Mouse (Mus musculus) T-helper 2 cell (primary cell): Measurements from ENCODE around the gene Rnf186.
"Not testable (repeated sequence)": the region's sequence is repeated elsewhere in the genome, so short reads cannot be mapped to it uniquely, and the experiment has no call there.

ENCODE experiments used
- in situ Hi-C: fragments of 300-600 bp; cut with MboI, MseI; formaldehyde crosslinking; loops from one replicate; pipeline ENCODE4 v1.15.1; 2025; ENCODE audit warnings: high pct_unique_total_duplicates

Gene Rnf186

DNA sequence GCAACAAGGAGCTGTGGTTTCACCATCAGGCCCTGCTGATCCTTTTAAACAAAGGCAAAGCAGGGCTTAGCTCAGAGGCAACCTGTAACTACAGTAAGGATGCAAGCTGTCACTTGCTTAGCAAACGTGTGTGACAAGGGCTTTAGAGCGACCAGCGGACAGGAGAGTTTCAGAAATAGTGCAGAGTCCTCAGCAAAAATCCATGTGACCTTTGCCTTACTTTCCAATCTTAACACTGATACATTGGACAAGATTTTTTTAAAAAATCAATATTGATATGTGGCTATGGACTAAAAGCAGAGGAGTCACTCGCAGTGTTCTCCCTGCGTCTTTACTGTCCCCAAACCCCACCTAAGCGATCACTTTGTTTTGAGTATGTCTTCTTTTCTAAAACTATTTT, 4.5 kb downstream of the Rnf186 start:
- in situ Hi-C loops: no loop called here

DNA sequence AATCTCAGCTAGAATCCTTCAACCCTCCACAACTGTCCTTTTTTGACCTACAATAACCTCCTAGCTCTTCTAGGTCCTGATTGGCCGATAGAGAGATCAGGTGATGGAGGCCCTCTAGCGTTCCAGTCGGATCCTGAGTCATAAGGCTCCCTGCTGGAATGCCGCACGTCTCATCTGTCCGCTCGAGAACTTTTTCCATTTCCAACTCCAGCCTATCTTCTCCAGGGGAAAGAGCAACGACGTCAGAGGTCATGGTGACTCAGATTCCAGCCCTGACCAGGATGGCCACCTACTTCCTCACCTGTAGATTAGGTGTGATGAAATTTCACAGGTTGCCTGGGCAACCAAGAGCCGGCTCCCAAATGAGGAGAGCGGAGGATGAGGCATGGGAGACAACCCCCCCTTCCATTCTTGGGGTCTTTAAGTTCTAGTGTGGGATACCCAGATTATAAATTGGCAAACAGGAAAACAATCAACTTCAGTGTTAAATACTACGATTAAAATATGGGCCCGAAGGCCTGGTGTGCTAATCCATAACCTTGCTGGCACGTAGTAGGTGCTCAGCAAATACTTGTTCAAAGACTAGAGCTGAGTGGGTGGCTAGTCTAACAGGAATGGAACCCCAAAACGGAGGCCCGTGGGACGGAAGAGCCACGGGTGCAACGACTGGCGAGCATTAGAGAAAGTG, 5.4 kb downstream of the Rnf186 start:
- in situ Hi-C loops: no loop called here

DNA sequence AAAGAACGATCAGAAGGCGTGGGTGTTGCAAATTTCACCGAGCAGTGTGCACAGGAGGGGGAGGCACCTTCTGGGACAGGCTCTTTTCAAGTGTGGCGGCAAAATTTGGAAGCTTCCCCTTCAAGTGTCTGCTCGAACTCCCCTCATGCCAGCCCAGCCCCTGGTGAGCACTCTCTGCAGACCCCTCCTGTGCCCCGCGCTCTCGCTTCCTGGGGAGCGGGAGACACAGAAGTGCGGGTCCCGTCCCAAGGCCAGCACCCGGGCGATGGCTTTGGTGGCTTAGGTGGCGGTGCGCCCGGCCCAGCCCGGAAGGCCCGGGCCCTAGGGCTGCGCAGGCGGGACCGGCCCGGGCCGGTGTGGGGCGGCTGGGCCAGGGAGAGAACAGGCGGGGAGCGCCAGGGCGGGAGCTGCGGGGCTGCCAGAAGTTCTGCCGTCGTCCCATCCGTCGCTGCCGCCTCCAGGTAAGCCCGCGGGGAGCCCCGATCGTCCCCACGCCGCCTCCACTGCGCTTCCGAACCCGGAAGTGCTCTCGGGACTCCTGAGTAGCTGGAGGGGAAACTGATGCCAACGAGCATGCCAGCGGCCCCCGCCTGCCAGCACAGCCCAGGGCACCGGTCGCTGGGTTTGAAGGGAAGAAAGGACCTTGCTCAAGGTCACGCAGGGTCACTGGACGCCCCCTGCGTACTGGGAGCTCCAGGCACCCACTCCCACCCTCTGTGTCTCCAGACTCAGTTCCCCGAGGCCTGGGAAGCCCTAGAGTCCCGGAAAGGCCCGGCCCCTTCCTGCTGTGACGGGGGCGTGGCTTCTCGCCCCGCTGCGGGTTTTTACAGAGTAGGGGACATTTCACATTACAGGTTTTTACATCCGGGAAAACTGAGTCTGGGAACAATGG, 6.2 kb downstream of the Rnf186 start, which contains the start of gene Tmco4:
Tmco4 (plus strand) TSS at position 62 of the 892 bp plus-strand sequence.
- in situ Hi-C loops: no loop called here

DNA sequence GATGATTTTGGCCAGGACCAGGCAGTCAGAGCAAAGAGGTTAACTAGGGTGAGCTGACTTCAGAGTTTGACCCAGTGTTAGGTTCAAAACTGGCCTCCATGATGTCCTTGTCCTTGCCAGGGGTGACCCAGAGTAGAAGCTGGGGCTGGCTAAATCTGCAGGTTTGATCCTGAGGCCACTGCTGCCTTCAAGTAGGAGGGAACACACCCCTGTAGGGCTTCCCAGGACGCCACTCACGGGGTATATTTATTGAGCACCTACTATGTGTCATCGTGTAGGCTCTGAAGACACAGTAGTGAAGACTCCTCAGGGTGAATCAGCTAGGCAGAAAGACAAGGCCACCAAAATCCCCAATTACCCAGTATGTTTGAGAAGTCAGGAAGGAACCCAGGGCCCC, 6.8 kb downstream of the Rnf186 start:
- in situ Hi-C loops: no loop called here

DNA sequence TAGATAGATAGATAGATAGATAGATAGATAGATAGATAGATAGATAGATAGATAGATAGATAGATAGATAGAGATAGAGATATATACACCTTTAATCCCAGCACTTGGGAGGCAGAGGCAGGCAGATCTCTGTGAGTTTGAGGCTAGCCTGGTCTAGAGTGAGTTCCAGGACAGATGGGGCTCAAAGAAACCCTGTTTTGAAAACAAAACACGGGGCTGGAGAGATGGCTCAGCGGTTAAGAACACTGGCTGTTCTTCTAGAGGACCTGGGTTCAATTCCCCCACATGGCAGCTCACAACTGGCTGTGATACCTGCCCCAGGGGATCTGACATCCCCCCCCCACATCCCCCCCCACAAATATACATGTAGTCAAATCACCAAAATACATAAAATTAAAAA, 7.6 kb downstream of the Rnf186 start:
- in situ Hi-C loops: not testable (repeated sequence)

DNA sequence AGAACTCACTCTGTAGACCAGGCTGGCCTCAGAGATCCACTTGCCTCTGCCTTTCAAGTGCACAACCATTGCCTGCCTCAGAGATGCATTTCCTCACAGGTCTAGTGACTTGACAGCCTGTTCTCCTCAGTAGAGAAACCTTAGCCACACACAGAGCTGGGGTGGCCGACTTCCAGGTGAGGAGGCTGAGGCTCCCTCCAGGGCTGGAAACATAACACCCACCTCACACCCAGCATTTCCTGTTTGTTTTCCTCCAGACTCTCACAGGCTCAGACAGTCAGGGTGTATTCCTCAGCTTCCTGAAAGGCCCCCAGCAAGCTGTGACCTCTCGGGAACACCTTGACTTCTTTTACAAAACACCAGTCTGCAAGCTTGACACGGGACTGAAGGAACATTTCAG, 8.3 kb downstream of the Rnf186 start:
- in situ Hi-C loops: no loop called here

DNA sequence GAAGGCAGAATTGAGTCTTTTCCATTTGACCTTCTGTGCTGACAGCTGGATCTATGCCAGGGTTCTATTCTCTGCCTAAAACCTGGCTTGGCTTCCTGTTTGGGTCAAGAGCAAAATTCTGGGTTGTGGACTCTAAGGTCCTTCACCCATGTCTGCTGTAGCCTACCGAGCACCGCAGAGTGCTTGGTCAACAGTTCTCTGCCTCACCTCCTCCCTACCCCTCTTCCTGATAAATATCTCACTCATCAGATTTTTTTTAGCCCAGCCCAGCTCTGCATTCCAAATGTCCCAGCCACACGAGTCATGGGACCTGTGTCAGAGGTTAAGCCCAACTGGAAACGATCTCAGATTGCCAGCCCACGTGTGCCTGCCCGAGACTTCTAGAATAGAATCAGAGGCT, 9.1 kb downstream of the Rnf186 start:
- in situ Hi-C loops: no loop called here

DNA sequence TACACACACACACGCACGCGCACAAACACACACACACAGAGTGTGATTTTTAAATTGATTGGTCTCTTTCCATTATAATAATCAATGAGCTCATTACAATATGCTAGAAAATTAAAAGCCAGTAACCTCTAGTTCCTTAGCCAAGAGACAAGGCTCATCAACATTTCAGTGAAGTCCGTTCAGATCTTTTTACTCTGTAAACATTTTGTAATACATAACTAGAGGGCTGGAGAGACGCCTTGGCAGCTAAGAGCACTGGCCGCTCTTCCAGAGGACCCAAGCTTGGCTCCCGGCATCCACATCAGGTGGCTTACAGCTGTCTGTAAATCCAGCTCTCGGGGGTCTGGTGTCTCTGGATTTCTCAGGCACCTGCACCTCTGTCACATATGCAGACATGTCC, 13.1 kb downstream of the Rnf186 start:
- in situ Hi-C loops: no loop called here

DNA sequence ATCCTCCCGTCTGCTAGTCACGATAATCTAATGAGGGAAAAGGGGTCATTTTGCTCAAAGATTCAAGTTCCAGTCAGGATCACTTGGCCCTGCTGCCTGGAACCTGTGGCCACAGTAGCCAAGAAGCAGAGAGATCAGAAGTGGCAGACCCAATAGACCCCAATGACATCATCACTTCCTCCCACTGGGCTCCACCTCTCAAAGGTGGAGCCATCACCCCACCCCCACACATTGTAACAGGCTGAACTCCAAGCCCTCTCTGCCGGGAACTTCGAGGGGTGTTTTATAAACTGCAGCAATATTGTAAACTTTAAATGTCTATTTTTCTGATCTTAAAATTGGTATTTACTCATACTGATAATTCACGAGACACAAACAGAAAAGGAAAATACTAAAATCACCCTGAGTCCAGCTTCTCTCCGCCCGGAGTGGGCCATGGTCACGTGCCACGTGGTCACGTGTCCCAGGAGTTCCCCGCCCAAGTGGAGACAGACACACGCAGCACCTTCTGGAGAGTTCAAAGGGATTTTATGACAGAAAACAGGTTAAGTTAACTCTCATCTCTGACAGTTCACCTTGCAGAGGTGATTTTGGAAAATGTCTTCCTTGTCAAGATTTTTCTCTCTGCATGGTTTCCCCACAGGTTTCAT, 14.0 kb downstream of the Rnf186 start:
- in situ Hi-C loops: no loop called here

DNA sequence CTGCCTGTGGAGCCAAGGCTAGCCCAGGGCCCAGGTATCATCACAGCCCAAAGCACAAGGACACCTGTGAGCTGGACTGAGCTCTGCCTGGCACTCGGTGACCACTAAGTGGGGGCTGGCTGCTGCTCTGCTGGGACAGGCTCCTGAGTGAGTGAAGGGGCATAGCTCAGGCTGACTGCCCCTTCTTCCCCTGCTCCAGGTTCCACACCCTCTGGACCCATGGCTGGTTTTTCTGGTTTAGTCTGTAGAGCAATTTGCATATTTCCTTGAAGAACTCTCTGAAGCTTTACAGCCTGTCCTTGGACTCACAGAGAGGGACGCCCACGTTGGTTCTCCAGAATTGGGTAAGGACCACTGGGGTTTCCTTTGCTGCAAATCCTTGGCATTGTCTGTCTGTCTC, 16.5 kb downstream of the Rnf186 start:
- in situ Hi-C loops: no loop called here

DNA sequence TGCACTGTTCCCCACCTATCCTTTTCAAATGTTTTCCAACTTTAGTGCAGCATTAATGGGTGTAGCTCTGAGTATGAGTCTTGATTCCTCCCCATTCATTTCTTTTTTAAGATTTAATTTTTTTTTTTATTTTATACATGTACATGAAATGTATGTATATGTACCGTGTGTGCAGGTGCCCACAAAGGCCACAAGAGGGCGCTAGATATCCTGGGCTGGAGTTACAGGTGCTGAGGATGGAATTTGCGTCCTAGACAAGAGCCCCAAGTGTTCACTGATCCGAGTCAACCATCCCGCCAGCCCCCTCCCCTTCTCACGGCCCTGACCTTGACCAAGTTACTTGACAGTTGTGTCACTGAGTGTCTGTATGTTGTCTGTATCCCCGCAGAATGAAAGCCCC, 17.8 kb downstream of the Rnf186 start:
- in situ Hi-C loops: no loop called here

DNA sequence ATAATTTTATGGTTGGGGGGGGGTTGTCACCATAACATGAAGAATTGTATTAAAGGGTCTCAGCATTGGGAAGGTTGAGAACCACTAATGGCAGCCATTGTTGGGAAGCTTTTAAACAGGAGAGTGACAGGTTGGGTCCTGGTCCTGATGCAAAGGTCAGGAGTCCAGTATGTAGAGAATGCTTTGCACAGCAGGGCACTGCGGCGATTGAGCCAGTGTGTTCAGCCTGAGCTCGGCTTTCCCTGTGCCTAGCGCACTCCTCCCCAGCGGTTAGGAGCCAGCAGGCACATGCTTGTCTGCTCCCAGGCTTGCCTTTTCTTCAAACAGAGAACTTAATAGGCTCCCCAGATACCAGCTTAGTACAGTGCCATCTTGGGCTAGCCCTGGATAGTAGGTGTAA, 19.4 kb downstream of the Rnf186 start:
- in situ Hi-C loops: no loop called here

DNA sequence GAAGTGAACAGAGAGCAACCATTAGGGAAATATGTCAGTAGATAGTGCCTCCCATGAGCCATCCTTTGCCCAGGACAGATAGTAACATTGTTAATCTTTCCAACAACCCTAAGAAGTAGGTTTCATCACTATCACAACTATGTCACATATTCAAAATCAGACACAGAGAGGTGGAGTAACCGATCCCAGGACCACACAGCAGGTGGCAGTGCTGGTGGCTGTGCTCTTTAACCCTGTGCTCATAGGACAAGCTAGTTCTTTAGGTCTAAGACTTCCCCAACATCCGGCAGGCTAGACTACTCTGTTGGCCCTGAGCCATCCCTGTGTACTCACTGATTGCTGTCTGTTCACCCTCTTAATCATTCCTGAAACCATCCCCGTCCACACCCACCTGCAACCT, 27.5 kb downstream of the Rnf186 start:
- in situ Hi-C loops: no loop called here

DNA sequence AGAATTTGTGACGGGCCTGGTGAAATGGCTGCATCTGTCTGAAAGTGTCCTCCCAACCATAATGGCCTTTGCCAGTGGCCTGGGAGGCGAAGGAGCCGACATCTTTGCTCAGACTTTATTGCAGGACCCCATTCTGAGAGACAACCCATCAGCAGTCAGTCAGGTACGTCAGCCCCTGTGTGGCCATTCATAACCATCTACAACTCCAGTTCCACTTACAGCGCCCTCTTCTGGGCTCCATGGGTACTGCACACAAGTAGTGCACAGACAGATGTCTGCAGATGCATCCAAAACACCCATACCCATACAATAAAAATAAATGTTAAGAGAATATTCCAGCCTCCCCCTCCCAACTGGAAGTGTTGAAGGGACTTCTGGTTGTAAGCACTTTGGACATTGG, 29.5 kb downstream of the Rnf186 start:
- in situ Hi-C loops: no loop called here

DNA sequence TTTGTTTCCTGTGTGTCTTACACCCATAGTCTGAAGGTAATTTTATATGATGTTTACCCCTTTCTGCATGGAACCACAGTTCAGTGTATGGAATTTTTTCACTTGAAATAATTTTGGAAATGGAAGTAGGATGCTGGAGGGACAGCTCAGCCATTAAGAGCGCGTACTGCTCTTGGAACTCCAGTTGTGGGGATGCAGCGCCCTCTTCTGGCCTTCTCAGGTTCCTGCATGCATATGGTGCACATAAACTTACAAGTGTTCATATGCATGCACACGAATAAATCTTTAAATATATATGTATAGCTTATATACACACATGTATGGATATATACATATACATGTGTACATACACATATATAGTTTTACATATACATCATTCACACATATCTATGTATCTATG, 30.2 kb downstream of the Rnf186 start:
- in situ Hi-C loops: no loop called here

DNA sequence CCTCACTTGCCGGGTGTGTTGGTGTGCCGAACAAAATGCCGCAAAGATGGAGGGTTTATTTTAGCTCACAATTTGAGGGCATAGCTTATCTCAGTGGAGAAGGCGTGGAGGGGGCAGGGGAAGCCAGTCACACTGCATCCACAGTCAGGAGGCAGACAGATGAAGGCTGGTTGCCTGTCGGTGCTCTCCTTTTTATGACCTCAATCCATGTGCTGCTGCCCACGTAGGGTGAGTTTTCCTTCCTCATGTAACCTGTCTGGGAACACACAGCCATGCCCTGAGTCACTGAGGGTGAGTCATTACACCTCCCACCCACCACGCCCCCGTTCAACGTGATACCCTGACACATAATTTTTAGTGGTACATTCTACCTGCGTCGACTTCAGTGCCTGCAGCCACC, 31.7 kb downstream of the Rnf186 start:
- in situ Hi-C loops: no loop called here

DNA sequence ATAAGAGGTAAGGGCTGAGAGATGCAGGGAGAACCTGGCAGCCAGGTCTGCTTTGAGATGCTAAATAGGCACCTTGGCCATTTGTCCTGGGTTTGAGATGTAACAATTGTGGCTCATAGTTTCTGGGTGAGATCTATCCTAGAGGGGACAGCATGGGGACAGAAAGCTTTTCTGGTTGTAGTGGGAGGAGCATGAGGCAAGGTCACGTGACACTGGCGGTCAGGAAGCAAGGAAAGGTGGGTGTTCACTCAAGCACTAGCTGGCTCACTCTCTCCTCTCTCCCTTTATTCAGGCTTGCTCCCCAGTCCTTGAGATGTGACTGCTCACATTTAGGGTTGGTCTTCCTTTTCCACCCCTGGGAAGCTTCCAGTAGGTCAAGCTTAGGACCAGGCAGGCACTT, 34.1 kb downstream of the Rnf186 start:
- in situ Hi-C loops: loop anchor here (5.0 kb wide), 1 partner anchor 74 kb away; no protein-coding TSS in a partner anchor

DNA sequence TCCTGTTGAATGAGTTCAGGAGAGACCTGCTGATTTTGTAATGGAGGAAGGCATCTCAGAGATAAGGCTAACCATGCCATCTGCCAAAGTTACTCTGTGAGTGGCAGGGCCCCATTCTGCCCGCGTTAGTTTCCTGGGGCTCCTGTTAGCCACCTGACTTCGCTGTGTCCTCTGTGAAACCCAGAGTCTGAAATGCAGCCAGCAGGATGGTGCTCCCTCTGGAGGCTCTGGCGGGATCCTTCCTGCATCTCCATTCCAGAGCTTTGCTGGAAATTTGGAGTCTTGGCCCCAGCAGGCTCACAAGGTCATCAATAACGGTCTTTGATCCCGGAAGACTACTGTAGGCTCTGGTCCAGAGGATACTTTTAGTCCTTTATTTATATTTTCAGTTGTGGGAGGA, 34.5 kb downstream of the Rnf186 start:
- in situ Hi-C loops: loop anchor here (5.0 kb wide), 1 partner anchor 74 kb away; no protein-coding TSS in a partner anchor

DNA sequence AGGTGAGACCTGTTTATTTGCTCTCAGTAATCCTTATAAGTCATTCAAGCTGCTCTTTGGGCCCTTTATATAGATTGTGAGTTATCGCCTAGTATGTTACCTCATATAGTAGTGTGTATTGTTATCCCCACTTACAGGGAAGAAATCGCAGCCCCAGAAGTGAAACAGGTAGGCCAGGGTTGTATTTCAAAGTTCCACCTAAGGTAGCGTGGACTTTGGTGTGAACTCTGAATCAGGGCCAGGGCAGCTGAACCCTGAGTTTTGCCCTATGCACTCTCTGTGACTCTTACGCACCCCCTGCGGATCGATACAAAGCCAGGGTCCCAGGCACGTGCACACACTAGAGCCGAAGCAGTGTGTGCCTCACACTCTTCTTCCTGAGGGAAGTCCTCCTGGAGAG, 37.2 kb downstream of the Rnf186 start:
- in situ Hi-C loops: loop anchor here (5.0 kb wide), 1 partner anchor 77 kb away; no protein-coding TSS in a partner anchor

DNA sequence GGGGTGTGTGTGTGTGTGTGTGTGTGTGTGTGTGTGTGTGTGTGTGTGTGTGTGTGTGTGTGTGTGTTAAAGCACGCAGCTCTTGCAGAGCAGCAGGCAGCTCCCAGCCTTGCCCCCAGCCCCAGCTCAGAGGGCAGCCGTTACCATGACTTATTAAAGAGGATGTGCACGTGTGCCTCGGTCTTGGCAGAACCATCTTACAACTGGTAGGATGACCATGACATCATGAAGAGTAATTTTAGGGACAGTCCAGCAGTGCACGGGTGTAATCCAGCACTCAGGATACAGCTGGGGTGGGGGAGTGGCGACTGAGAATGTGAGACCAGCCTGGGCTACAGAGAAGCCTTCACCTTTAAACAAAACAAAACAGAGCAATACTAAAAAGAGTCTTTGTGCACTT, 38.3 kb downstream of the Rnf186 start:
- in situ Hi-C loops: no loop called here

DNA sequence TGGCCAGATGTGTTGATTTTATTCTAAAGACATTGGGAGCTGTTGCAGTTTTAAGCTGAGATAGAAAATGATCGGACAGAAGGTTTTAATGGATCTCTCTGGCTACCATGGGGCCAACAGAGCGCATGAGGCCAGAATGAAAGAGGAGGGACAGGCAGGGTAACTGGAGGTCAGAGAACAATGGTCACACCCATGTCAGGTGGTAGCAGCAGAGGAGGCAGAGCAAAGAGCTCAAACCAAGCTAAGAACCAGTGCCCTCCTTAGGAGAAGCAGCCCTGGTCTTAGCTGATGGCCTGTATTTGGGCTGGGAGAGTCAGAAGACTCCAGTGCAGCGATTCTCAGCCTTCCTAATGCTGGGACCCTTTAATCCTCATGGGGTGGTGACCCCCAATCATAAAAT, 40.4 kb downstream of the Rnf186 start:
- in situ Hi-C loops: no loop called here

DNA sequence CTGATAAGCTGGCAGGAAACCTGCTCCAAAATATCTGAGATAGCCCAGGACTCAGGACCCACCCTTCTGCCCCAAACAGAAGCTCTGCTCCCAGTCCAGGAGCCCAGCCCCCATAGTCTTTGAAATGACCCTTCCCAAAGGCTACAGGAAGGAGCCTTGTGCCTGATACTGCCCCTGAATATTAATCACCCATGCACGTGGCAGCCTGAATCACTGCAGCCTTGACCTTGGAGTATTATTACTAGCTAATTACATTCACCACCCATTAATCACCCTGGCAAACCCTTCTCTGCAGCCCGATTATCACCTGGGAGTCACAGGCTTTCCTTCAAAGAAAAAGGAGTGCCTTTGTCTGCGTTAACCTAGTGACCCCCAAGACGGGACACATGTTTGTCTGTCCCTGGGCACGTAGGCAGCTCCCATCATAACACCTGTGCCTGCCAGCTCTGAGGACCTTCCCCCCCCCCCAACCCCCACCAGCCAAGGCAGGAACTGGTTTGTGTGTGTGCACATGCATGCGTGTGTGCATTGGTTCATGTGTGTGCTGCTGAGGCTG, 41.1 kb downstream of the Rnf186 start:
- in situ Hi-C loops: no loop called here
